Mouse (Mus musculus) stomach, postnatal 0 days (tissue): Measurements from ENCODE around the gene Klf7. TPM values are rescaled to one million over a fixed set of nuclear protein-coding genes. Genes with fewer than 3 reads are reported as not detected.
"Not testable (repeated sequence)": the region's sequence is repeated elsewhere in the genome, so short reads cannot be mapped to it uniquely, and the experiment has no call there.

ENCODE experiments used
- ATAC-seq: fragments of 200-750 bp; cut with Nextera tagmentation; 2 replicates; pipeline ENCODE4 v1.8.0; 2017; ENCODE audit not compliant: low FRiP score, low TSS enrichment
- DNase-seq: peaks from one replicate; pipeline ENCODE4 v3.0.0-alpha.2; 2016; ENCODE audit warnings: low spot score
- H3K27ac ChIP-seq: fragments of 300-500 bp; sonication (generic); replicated peaks from 2 replicates; pipeline ENCODE4 v1.5.1; 2014; ENCODE audit warnings: mild to moderate bottlenecking, control low read depth
- H3K27me3 ChIP-seq: fragments of 300-500 bp; sonication (generic); 2 replicates; pipeline ENCODE4 v1.6.1; 2014; ENCODE audit warnings: low read length; ENCODE audit not compliant: control insufficient read depth, insufficient read depth
- H3K36me3 ChIP-seq: fragments of 300-500 bp; sonication (generic); 2 replicates; pipeline ENCODE4 v1.6.1; 2014; ENCODE audit warnings: low read length, mixed read lengths; ENCODE audit not compliant: control insufficient read depth, insufficient read depth
- H3K4me1 ChIP-seq: fragments of 300-500 bp; sonication (generic); replicated peaks from 2 replicates; pipeline ENCODE4 v1.6.1; 2014; ENCODE audit warnings: antibody characterized with exemption; ENCODE audit not compliant: control insufficient read depth, insufficient read depth
- H3K4me2 ChIP-seq: fragments of 300-500 bp; sonication (generic); replicated peaks from 2 replicates; pipeline ENCODE4 v1.6.1; 2014; ENCODE audit warnings: low read depth, mild to moderate bottlenecking, control low read depth, moderate library complexity
- H3K4me3 ChIP-seq: fragments of 300-500 bp; sonication (generic); 2 replicates; pipeline ENCODE4 v1.5.1; 2014; ENCODE audit warnings: low read depth, low read length, control low read depth
- H3K9ac ChIP-seq: fragments of 300-500 bp; sonication (generic); 2 replicates; pipeline ENCODE4 v1.6.1; 2014; ENCODE audit warnings: mild to moderate bottlenecking, low read length, control low read depth, mixed read lengths
- H3K9me3 ChIP-seq: fragments of 300-500 bp; sonication (generic); 2 replicates; pipeline ENCODE4 v1.6.1; 2016; ENCODE audit warnings: low read length; ENCODE audit not compliant: control insufficient read depth
- CTCF ChIP-seq: IDR thresholded peaks from 2 replicates; pipeline ENCODE4 v1.5.1; 2016; ENCODE audit warnings: antibody characterized with exemption, low read depth, mild to moderate bottlenecking, moderate library complexity
- EP300 ChIP-seq: optimal IDR thresholded peaks from 2 replicates; pipeline ENCODE3; 2016; ENCODE audit warnings: antibody characterized with exemption
- WGBS: fragments of 180-500 bp; shearing (Covaris S2); extraction: QIAGEN DNeasy Blood & Tissue Kit; methylation state at CpG from one replicate; pipeline ENCODE4 v1.1.7; 2014; 5-methylcytosine and 5-hydroxymethylcytosine counted together
- polyA plus RNA-seq: library from polyadenylated mRNA; unstranded; fragments of >200 nt; fragmentation: Nextera tagmentation; extraction: Ambion mirVana; gene quantifications from 2 replicates; pipeline ENCODE4 v1.2.1, GENCODE M21; 2015

Klf7 gene
- polyA plus RNA-seq, 1 experiment from 2014 or later: 15.4 TPM

DNA sequence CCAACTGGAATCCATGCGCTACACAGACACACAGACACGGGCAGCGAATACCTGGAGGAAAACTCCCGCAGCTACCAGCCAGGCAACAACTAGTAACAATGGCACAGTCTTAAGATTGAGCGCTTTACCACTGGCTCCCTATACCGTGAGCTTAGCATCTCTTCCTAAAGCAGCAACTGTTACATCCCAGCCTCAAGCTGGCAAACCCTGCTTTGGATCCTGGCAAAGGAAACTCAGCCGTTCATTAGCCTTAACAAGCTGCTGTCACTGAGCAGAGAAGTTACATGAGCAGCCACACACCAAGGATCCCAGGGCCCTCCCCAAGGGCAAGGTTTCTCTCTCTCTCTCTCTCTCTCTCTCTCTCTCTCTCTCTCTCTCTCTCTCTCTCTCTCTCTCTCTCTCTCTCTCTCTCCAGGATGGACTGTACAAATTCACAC is 2.7 kb downstream of the Klf7 start:
- H3K9me3 ChIP-seq: no peaks in the 10 kb centered on the region
- TF ChIP-seq EP300 (no peak), CTCF (no peak)
- peak overlapping the region; percentile 71 for H3K9ac ChIP-seq

DNA sequence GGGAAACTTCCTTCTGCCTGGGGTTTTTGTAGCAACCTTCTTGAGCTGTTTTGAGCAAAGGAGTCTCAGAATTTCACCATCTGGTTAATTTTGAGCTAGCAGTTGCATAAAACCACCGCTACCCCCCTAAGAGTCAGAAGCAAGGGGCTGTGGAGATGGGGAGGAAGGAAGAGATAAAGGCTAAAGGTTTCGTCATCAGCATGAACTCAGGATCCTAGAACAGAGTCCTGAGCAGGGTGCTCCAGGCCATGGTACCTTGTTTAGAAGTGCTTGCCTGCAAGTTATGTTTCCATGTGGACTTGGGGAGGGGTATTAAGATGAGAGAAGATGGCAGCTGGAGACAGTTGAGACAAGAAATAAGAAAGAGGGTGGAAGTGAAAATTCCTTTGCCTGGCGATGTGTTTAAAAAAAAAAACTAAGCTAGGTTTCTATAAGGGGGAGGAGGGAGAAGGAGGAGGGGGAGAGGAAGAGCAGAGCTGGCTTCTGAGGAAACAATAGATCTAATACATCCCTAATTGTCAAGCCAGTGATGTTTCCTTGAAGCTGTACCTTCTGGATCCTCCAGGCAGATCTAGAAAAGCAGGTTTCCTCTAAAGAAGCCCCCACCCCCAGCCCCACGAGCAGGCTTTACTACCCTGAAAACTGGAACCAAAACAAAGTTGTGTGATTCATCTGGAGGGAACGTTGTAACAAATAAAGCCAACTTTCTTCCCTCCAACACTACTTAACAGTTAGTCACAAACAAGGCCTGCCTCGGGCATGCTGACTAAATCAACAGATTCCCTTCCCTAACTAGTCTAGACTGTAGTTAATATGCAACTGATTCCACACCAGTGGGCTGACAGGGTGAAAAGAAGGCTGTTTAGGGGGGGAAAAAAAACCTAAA is 3.6 kb downstream of the Klf7 start:
- TF ChIP-seq EP300 (no peak), CTCF (no peak)
- no peaks in the 10 kb centered on the region for H3K9me3 ChIP-seq
- 0 out of 2 replicates have a peak, but pooled peaks cover 2% of the 10 kb centered on the region for H3K4me1 ChIP-seq
- no peaks in the 10 kb centered on the region for H3K27me3 ChIP-seq
- H3K27ac ChIP-seq: peak overlapping the region; percentile 100
- no peak overlapping the region; the same call in 1 of the 2 replicates for H3K9ac ChIP-seq
- WGBS: 34% methylated on average over 6 of the region's 6 CpGs
- no peaks in the 10 kb centered on the region for H3K36me3 ChIP-seq
- peak overlapping the region; percentile 86 for H3K4me3 ChIP-seq
- no peak for ATAC-seq
- peak overlapping the region; percentile 62 for H3K4me2 ChIP-seq
- DNase-seq: no peak

More for the DNA sequence above, 2.7 kb downstream of the Klf7 start:
- no peaks in the 10 kb centered on the region for H3K36me3 ChIP-seq
- H3K4me3 ChIP-seq: peak overlapping the region; percentile 86
- no peaks in the 10 kb centered on the region for H3K27me3 ChIP-seq
- peak overlapping the region; percentile 62 for H3K4me2 ChIP-seq
- peak overlapping the region; percentile 100 for H3K27ac ChIP-seq
- 0 out of 2 replicates have a peak, but pooled peaks cover 2% of the 10 kb centered on the region for H3K4me1 ChIP-seq
- WGBS: 14% methylated on average over 7 of the region's 7 CpGs
- DNase-seq: peak; percentile 24
- no peak for ATAC-seq

DNA sequence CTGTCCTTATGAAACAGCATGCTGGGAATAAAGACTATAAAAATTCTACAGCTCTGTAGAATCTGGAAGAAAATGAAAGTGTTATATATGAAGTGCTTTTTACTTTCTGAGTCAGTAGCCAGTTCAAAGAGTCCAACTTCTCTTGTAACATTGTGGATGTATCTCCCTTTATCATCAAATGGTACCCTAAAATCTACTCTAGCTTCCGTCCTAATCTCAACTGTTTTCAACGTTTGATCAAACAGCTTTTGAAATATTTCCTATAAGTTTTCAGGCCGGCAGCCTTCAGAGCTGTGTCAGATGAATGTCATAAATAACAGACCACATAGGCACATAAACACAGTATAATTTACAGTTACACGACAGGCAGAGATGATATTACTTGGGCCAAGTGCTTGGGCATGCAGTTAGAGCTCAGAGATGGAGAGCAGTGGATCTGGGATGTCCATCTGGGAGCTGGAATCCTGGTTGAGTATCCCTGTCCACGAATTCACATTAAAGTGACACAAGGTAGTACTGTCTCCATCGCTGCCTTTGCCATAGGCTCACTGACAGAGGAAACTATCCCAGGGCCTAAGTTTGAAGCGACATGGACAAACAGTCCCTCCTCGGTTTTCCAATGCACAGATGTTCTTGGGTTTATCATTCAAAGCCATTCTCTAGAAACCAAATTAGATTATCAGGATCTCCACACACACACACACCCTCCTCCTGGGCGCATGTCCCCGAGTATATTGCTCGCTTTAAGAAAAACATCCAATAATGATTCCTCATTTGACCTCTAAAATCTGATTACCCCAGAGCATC is 4.4 kb downstream of the Klf7 start:
- 72% methylated on average over 11 of the region's 11 CpGs for WGBS
- H3K4me3 ChIP-seq: no peak overlapping the region

DNA sequence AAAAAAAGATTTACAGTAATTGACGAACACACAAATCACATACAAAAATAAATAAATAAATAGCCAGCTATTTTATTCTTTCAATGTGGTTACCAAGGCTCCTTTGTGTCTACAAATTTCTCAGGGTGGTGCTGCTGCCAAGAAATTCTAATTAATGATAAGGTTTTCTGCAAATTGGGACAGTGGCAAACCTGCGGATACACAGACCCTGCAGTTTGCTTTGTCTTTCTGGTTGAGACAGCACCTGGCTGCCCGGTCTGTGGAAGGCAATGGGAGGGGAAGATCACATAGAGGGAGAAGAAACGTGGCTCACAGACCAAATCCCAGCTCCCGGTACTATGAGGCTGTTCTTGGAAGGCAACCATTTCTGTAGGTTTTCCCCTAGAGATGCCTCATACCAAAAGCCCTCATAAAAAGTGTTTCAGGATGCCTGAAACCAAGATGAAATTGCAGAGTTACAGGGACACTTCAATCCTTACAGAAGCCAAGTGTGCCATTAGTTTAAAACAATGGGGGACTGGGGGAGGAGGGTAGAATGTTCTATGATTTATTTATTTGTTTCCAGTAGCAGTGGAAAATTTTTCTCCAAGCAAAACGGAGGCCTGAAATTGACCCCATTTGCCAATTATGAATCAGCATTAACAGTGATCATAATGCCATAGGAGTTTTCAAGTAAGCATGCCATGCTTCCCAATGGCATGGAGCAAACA is 5.2 kb downstream of the Klf7 start:
- H3K4me2 ChIP-seq: no peak overlapping the region
- H3K4me1 ChIP-seq: 0 out of 2 replicates have a peak, but pooled peaks cover 2% of the 10 kb centered on the region
- no peak overlapping the region for H3K27ac ChIP-seq
- DNase-seq (no peak), ATAC-seq (no peak)
- no peaks in the 10 kb centered on the region for H3K27me3 ChIP-seq
- H3K36me3 ChIP-seq: no peaks in the 10 kb centered on the region
- no peak overlapping the region for H3K4me3 ChIP-seq
- H3K9me3 ChIP-seq: no peaks in the 10 kb centered on the region
- WGBS: 59% methylated on average over 6 of the region's 6 CpGs
- TF ChIP-seq EP300 (no peak), CTCF (no peak)
- no peak overlapping the region for H3K9ac ChIP-seq

More for the DNA sequence above, 4.4 kb downstream of the Klf7 start:
- Histone ChIP-seq H3K9me3 (no peaks in the 10 kb centered on the region), H3K27ac (no peak overlapping the region), H3K4me1 (0 out of 2 replicates have a peak, but pooled peaks cover 2% of the 10 kb centered on the region), H3K9ac (no peak overlapping the region), H3K27me3 (no peaks in the 10 kb centered on the region), H3K36me3 (no peaks in the 10 kb centered on the region), H3K4me2 (no peak overlapping the region; the same call in 1 of the 2 replicates)
- ATAC-seq: no peak
- no peak for DNase-seq
- TF ChIP-seq CTCF (no peak), EP300 (no peak)

DNA sequence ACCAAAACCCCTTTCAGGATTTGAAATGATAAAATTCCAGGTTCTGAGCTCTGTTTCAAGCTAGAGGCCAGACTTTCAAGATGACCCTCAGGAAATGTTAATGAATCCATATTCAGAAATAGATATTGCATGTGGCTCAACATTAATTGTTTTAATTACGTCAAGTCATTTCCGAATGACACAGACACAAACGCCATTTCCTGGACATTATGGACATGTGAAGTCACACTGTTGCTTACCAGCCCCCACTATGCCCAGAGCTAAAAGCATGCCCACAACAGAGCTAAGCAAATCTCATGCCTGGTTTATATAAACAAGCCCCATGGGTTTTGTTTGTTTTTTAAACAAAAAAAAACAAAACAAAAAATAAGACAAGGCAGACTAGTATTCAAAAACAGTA is 7.5 kb downstream of the Klf7 start:
- Histone ChIP-seq H3K4me1 (0 out of 2 replicates have a peak, but pooled peaks cover 2% of the 10 kb centered on the region), H3K9me3 (no peaks in the 10 kb centered on the region), H3K36me3 (no peaks in the 10 kb centered on the region), H3K4me3 (no peak overlapping the region), H3K27me3 (no peaks in the 10 kb centered on the region), H3K9ac (no peak overlapping the region), H3K4me2 (no peak overlapping the region), H3K27ac (no peak overlapping the region)
- no peak for TF ChIP-seq CTCF
- TF ChIP-seq EP300: no peak
- ATAC-seq: no peak
- WGBS: 88% methylated on average over 3 of the region's 3 CpGs
- no peak for DNase-seq

DNA sequence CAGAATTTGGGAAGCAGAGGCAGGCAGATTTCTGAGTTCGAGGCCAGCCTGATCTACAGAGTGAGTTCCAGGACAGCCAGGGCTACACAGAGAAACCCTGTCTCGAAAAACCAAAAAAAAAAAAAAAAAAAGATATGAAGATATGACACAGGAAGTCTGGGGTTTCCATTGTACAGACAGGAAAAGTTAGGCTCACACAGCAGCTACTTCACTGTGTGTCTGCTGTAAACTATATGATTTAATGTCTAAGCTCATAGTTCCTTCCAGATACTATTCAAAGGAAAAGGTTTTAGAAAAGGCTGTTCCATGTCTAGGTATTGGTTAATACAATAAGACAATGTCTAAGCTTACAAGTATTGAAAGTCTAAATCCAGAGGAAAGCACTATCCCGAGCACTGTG is 13.4 kb downstream of the Klf7 start:
- 93% methylated on average over 2 of the region's 3 CpGs for WGBS
- H3K4me2 ChIP-seq, H3K9me3 ChIP-seq, H3K9ac ChIP-seq, H3K27ac ChIP-seq, H3K36me3 ChIP-seq, DNase-seq, H3K27me3 ChIP-seq, H3K4me3 ChIP-seq, ATAC-seq, H3K4me1 ChIP-seq: not testable (repeated sequence)
